Mouse (Mus musculus) adrenal gland (tissue): Measurements from ENCODE around the gene Trf.
"Not testable (repeated sequence)": the region's sequence is repeated elsewhere in the genome, so short reads cannot be mapped to it uniquely, and the experiment has no call there.

Experiments
- intact Hi-C: fragments of 180-260 bp; cut with DNase I; formaldehyde crosslinking; loops from one replicate; pipeline ENCODE4 v1.15.1; 2025

Gene Trf

GRCm38 (mm10) chr9:103163806-103164205 lies 66.4 kb downstream of the Trf start:
- intact Hi-C loops, result no loop called here

GRCm38 (mm10) chr9:103155158-103155557 lies 75.1 kb downstream of the Trf start:
- intact Hi-C loops, result not testable (repeated sequence)

- intact Hi-C loops, result no loop called here
These were observed 75.7 kb downstream of the Trf start for GRCm38 (mm10) chr9:103154568-103154967.
